Mouse (Mus musculus) gastrocnemius, postnatal 4 days (tissue): Measurements from ENCODE around the gene Clcnkb. TPM values are rescaled to one million over a fixed set of nuclear protein-coding genes. Genes with fewer than 3 reads are reported as not detected.

Experiments used
- DNase-seq, 2 experiments: peaks; one replicate each; pipeline ENCODE4 v3.0.0; 2021 to 2022; ENCODE audit warnings: low spot score in 2 of 2, mixed read lengths in 2 of 2
- total RNA-seq, 2 experiments: library from RNA; stranded (reverse); gene quantifications; 2 replicates each; pipeline ENCODE4 v1.2.3; 2021

The Clcnkb gene
- total RNA-seq, 2 experiments from 2014 or later = 0.34 to 0.88 TPM

DNA sequence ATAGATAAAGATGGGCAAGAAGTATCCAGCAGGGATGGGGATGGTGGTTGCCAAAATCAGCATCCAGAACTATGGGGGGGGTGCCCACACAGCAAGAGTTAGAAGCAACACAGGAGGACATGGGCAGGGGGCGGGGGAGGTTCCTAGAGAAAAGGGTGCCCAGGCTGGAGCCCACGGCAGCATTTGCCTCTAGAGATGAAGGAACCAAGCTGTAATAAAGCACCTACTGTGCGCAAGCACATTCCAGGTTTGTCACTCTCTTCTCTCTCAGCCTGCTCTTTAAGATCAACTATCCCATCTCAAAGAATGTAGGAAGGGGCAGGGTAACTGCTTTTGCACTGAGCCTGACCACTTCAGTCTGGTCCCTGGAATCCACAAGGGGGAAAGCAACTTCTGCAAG is 7.2 kb downstream of the Clcnkb start:
- no peak for DNase-seq

DNA sequence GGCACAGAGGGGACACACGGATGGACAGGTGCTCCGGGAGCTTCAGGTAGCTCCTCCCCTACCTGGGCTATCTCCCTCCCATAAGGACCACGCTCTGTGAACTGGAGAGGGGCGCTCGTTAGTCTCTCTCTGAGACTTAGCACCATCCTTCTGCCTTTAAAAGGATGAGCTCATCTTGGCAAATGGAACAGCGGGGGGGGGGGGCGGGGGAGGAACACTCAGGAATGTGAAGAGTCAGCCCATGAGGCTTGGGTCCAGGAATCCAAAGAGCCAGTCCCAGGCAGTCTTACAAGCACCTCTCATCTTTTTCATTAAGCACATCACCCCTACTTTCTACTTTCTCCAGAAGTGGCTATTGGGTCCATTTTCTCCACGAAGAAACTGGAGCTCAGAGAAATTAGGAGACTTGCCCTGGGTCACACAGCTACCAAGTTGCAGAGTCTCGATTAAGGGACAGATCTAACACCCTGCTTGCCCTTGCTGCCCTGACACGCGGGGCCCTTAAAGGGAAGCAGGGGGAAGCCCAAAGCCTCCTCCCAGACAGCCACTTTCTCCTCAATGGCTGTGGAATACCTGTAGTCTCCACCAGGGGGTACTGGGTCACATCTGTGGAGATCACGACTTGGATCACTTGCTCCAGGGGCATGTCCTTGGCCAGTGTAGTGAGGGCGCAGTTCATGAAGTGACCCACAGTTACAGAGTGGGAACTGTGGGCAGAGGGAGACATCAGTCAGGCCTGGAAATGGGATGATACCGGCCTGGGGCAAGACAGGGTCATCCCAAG is 9.1 kb downstream of the Clcnkb start:
- peak; percentile 55 to 69 for DNase-seq

DNA sequence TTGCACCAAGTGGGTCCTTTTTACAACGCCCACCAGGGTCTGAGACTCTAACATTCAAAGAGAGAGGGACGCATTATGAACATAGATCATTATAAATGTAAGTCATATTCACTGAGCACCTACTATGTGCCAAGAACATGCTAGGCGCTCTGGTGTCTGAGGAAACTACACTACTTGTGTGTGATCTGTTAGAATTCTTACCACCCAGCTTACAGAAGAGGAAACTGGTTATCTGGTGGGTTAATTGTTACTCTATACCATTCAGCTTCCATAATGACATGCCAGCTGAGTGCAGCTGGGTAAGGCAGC is 10.5 kb downstream of the Clcnkb start:
- no peak for DNase-seq

DNA sequence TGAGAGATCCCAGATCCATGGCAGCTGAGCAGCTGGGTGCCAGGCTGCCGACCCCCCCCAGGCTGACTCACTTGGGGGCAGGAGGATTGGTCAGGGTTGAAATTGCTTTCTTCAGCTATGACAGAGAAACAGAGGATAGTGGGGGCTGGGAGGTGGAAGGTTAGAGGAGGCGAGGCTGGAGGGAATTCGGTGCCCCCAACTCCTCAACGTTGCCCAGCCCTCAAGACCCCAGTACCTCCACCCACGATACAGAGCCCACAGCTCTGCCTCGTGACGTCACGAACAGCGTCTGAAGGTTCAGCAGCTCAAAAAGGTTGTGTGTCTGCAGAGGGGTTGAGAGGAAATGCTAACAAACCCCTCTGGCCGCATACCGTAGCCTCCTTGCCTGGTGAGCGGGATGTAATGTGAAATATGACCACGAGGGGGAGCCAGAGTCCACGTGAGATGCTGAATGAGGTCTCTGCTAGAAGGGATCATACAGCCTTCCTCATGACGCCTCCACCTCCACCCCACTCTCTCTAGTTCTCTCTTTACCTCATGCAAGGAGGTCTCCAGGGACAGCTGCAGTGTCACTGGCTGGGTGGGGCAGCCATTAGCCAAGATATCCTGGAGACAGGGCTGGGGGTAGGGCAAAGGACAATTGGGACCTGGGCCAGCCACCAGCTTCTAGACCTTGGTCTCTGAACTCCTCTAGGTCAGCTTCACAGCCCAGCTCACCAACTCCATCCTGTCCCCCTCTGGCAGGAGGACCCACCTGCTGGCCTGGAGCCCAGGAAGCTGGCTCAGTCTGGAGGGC is 11.1 kb downstream of the Clcnkb start:
- DNase-seq = peak; percentile 79 to 82

DNA sequence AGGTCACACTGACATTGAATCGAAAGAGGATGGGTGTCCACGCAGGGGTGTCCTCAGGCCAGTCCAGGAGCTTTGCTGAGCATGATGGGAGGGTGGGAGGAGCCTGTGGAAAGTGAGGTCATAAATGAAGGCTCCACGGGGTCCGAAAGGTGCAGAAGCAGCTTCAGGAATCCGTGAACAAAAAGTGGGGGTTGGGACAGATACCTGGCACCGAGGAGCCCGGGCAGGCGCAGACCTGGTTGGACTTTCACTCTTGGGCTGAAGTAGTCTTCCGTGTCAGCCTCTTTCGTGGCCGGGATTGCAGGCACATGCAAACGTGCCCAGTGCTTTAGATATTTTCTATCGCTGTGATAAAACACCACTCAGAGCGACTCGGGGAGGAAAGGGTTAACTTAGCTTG is 15.6 kb downstream of the Clcnkb start:
- DNase-seq = no peak

DNA sequence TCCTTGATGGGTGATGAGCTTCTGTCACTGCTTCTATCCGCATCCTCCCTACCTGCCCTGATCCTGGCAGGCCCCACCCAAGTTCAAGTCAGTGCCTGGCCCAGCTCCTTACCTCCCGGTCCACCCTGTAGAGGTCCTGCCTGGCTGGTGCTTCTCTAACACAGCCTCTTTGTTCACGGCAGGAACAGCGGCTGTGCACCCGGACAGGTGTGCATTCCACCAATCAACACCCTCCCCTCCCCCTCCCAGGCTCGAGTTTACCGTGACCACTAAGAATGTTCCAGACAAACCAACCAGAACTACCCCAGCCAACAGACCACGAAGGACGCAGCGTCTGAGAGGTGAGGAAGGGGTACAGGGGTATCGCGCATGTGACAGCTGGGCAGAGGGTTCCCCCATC is 17.3 kb downstream of the Clcnkb start, which contains the start of gene Clcnka:
Gene Clcnka (minus strand): TSS at position 180 of the 400 bp plus-strand sequence.
- no peak for DNase-seq

DNA sequence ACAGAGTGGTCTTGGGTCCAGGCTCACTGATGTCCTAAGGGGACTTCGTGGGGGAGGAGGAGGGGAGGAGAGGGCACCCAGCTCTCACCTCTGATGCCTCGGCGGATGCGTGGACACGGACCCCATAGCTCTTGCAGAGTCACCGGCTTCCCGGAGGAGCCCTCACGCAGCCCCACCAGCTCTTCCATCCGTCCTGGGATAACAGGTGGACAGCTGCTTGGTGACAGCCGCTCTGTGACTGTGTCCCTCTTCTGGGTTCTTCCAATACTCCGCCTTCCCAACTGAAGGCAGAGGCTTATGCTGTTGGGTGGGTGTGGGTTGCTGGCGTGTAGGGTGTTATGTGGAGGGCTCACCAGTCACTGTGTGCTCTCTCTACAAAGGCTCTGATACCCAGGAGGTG is 18.0 kb downstream of the Clcnkb start:
- DNase-seq = no peak

DNA sequence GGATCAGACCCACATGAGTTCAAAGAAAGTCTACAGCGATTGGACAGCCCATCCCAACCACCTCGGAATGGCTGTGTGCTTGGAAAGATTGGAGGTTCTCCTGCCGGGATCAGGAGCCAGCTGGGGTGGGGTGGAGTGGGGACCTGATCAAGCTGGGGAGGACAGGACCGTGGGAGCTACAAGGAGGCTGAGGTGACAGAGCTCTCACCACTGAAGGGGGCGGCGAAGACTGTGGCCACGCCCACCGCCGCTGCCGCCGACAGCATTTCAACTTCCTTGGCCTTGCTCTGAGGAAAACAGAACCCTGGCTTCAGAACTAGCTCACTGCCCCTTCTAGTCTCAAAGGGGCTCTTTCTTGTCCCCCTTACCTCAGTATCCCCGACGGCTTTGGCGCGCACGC is 21.1 kb downstream of the Clcnkb start:
- no peak for DNase-seq

DNA sequence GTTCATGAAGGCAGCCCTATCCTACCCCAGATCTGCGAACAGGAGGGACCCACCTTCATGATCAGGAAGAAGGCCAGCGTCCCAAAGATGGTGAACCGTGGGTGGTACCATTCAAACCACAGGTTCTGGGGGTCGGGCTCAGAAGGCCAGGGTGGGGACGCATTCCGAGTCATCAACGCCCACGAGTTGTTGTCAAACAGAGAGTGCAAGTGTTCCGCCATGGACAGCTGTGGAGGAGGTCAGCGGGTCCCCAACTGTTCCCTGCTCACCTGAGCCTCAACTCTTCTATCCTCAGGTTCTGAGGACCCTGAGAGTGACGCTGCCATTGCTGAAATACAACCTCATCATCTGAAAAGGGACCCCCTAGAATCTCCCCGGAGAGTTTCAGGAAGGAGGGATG is 24.5 kb downstream of the Clcnkb start:
- no peak for DNase-seq

DNA sequence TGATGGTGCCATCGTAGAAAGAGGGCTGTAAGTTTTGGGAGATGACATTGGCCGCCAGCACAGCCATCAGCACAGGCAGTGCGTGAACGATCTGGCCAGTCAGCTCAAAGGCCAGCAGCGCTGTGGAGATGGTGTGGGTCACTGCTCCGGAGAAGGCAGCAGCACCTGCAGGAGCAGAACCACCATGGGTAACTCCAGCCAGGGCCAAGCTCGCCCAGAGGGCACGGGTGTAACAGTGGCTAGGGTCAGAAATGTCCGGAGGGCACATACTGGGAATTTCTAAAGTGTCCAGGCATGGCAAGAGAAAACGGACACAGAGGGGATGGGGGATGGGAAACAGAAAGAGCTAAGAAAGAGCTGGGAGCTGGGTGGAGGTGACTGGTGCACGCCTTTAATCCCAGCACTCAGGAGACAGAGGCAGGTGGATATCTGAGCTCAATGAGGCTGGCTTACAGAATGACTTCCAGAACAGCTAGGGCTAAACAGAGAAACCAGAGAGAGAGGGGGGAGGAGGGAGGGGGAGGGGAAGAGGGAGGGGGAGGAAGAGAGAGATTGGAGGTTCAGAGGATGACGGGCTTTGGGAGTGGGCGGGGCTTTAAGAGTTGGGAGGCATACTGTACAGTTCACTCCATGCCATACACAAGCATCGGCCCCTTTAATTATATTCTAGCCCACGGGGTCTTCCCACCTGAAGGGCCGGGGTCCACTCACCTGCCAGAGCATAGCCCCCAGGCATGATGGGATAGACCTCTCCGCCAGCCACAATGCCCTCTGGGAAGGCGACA is 26.3 kb downstream of the Clcnkb start:
- DNase-seq = no peak

DNA sequence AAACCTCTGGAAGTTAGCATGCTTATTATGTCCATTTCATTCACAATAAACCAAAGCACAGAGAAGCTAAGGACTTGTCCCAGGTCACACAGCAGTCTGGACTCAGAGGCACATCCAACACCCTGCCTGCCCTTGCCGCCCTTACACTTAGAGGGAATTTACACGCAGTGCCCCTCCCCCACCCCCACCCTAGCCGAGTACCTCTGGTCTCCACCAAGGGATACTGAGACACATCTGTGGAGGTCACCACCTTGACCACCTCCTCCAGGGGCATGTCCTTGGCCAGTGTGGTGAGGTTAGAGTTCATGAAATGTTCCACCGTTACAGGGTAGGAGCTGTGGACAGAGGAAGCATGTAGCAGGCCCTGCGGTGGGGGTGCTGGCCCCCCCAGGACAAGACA is 27.9 kb downstream of the Clcnkb start:
- DNase-seq = no peak

DNA sequence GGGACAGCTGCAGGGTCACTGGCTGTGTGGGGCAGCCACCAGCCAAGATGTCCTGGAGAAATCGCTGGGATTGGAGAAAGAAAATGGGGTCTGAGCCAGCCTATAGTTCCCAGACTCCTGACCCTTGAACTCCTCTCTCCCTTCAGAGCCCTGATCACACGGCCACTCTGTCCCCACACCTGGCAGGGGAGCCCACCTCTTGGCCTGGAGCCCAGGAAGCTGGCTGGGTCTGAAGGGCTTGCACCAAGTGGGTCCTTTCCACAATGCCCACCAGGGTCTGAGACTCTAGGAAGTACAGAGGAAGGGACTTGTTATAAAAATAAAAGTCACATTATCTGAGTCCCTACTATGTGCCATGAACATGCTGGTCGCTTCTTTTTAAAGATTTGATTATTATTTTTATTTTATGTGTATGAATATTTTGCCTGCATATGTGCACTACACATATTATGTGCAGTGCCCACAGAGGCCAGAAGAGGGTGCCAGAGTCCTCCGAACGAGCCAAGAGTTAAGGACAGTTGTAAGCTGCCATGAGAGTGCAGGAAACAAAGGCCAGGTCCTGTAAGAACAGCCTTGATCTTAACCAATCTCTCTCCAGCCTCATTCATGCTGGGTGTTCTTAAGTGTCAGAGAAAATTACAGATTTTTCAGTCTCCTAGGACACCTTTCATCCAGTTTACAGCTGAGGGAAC is 28.6 kb downstream of the Clcnkb start:
- peak in 1 of 2 experiments; percentile 68 for DNase-seq

DNA sequence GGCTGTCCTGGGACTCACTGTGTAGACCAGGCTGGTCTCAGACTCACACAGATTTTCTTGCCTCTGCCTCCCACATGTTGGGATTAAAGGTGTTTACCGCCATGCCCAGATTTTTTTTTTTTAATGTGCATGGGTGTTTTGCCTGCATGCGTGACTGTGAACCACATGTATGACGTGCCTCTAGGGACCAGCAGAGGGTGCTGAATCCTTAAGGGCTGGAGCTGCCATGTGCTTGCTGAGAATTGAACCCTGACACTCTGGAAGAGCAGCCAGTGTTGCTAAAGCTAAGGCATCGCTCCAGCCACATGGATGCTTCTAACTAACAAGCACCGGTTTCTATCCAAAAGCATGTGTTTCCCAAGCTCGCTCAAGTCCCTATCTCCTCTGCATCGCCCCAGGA is 29.7 kb downstream of the Clcnkb start:
- no peak for DNase-seq

DNA sequence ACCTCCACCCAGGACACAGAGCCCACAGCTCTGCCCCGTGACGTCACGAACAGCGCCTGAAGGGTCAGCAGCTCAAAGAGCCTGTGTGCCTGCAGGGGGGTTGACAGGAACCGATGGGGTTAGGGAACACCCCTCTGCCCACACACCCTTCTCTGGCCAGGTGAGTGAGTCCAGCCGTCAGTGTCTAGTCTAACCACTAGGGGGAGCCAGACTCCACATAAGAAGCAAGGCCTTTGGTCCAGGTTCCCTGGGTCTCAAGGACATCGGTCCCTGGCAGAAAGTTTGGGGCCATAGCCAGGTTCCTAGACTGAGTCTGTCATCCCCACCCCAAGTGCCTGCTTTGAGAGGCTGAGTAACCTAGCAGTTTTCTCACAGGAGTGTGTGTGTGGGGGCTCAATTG is 30.5 kb downstream of the Clcnkb start:
- DNase-seq = no peak

DNA sequence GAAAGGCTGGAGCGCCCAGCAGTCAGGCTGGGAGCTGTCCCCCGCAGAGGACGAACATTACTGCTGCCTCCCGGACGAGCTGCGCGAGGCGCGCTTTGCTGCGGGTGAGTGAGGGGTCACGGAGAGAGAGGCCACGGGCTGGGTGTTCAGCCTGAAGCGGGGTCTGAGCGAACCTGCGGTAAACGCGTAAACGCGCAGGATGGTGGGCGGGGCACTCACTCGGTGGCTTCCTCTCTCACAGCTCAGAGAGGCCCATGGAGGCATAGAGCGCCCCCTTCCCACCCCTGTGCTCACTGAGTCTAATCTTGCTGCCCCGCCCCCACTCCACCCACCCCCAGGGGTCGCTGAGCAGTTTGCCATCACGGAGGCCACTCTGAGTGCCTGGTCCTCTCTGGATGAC is 33.4 kb downstream of the Clcnkb start:
- no peak for DNase-seq

DNA sequence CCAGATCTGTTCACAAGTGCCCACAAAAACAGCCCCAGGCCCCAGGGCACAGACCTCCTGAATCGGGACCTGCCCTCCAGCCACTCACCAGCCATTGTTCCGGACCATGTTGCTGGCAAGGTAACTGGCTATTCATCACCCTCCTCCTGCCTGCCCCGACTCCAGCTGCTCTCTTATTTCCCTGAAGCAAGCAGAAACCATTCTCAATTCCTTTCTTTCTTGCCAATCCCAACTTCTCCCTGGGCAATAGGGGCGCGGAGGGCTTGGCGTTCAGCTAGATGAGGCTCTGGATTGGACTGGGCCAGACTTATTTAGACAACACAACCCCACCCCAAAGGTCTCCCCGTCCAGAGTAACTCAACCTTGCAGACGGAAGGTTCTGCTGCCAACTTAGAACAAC is 36.1 kb downstream of the Clcnkb start:
- DNase-seq = no peak

DNA sequence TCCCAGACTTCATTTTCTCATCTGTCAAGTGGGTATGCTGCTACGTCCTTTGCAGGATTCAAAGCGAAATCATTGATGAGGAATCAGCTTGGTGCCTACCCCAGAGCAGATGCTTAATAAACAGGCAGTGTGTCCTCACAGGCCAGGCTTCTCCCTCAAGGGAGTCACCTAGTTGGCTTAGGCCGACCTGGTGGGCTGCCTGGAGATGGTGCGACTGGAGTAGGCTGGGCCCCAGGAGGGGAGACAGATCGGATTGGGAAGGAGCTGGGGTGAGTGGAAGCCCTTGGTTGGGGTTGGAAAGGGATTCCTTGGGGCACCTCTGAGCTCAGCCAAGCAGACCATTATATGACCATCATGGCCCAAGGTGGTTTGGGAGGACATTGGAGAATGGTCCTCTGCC is 43.4 kb downstream of the Clcnkb start:
- DNase-seq = no peak

DNA sequence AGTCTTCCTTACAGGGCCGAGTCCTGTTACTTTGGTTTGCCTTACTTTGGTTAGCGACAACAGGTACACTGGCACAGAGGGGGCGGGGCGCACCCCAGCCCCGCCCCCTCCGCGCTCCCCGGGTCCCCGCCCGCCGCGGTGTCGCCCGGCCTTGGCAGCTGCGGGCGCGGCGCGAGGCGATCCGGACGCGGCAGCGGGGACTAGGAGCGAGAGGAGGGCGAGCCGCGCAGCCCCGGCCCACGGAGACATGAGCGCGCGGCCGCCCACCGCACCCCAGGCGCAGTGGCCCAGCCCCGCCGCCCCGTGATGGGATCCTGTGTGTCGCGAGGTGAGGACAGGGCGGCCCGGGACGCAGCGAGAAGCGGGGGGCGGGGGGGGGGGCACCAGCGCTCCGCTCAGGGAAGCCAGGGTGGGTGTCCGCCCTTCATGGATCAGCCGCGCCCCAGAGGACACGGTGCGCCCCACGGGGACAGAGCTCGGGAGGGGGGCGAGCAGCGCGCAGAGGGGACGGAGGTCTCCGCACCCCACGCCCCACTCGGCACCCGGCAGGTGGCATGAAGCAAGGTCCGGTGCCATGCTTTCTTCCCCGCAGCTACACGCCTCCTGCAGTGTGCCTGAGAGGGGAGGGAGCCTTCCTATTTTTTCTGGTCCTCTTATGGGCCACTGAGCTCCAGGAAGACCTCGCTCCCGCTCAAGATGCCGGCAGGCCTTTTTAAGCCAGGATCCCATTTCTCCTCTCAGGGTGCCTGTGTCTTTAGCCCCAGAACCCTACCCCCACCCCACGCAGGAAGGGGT is 47.6 kb downstream of the Clcnkb start, which contains the start of gene Fam131c:
Gene Fam131c (plus strand): TSS at position 224 of the 795 bp plus-strand sequence.
- DNase-seq = no peak

DNA sequence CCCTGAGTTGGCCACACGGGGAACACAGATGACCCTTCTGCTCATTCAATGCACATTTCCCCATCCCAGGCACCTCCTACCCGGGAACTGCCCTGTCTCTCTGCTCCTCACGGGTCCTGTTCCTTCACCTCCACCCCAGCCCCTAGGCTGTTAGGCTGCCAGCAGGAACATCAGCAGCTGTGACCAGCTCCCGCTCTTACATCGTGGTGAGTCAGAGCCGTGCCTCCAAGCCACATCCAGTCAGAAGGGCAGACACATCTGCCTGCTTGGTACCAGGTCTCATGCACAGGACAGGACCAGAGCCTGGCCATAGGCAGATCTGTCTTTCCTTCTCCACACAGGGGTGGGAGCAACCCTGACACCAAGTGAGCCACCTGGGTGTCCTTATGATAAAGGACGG is 49.9 kb downstream of the Clcnkb start:
- no peak for DNase-seq

DNA sequence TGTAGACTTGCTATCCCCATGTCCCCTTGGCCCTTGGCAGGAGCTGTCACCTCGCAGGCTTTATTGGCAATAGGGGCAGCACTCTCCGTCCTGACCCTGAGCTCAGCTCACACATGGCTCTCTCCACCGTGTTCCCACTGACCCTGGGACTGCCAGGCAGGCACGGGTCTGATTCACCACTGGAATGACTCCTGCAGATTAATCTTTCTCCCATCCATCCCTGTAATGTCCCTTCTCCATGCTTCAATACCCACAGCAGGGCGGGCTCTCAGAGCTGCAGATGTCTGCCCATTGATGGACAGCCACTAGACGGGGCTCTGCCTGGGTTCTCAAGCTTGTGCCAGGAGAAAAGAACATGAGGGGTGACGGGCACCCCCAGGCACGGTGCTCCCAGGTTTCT is 50.7 kb downstream of the Clcnkb start:
- no peak for DNase-seq
